Mouse (Mus musculus) kidney, embryonic 16.5 days (tissue): ENCODE results near the gene Crybb1. TPM values are rescaled to one million over a fixed set of nuclear protein-coding genes. Genes with fewer than 3 reads are reported as not detected.
A peak's percentile ranks its signal among the peaks of the same experiment; 100 is the strongest.

Source experiments
- ATAC-seq: fragments of 200-750 bp; cut with Nextera tagmentation; 2 replicates; pipeline ENCODE4 v1.8.0; 2017; ENCODE audit warnings: moderate TSS enrichment; ENCODE audit not compliant: low FRiP score, low TSS enrichment
- H3K27ac ChIP-seq: fragments of 300-500 bp; sonication (generic); 2 replicates; pipeline ENCODE4 v1.5.1; 2014; ENCODE audit warnings: low read length
- H3K27me3 ChIP-seq: fragments of 300-500 bp; sonication (generic); 2 replicates; pipeline ENCODE4 v1.6.1; 2014; ENCODE audit warnings: low read length, control low read depth, mixed read lengths; ENCODE audit not compliant: insufficient read depth
- H3K36me3 ChIP-seq: fragments of 300-500 bp; sonication (generic); 2 replicates; pipeline ENCODE4 v1.6.1; 2014; ENCODE audit warnings: low read length, control low read depth, mixed read lengths; ENCODE audit not compliant: insufficient read depth
- H3K4me1 ChIP-seq: fragments of 300-500 bp; sonication (generic); 2 replicates; pipeline ENCODE4 v1.6.1; 2014; ENCODE audit warnings: low read length, control low read depth, mixed read lengths; ENCODE audit not compliant: insufficient read depth
- H3K4me2 ChIP-seq: fragments of 300-500 bp; sonication (generic); replicated peaks from 2 replicates; pipeline ENCODE4 v1.6.1; 2014; ENCODE audit warnings: low read depth, low read length
- H3K4me3 ChIP-seq: fragments of 300-500 bp; sonication (generic); 2 replicates; pipeline ENCODE4 v1.5.1; 2014; ENCODE audit warnings: mild to moderate bottlenecking, low read length
- H3K9ac ChIP-seq: fragments of 300-500 bp; sonication (generic); replicated peaks from 2 replicates; pipeline ENCODE4 v1.6.1; 2014; ENCODE audit warnings: low read length
- H3K9me3 ChIP-seq: fragments of 300-500 bp; sonication (generic); 2 replicates; pipeline ENCODE4 v1.6.1; 2016; ENCODE audit warnings: low read length, control low read depth
- WGBS: fragments of 180-500 bp; shearing (Covaris S2); extraction: QIAGEN DNeasy Blood & Tissue Kit; methylation state at CpG from one replicate; pipeline ENCODE4 v1.1.7; 2014; 5-methylcytosine and 5-hydroxymethylcytosine counted together
- polyA plus RNA-seq: library from polyadenylated mRNA; unstranded; fragments of >200 nt; fragmentation: Nextera tagmentation; extraction: Ambion mirVana; gene quantifications from 2 replicates; pipeline ENCODE4 v1.2.1, GENCODE M21; 2015

The Crybb1 gene
- polyA plus RNA-seq, 1 experiment from 2014 or later = 4.0 TPM

GRCm38 (mm10) chr5:112295564-112295963, 39.9 kb downstream of the Crybb1 start:
- H3K4me3 ChIP-seq = no peak overlapping the region
- no peaks in the 10 kb centered on the region for H3K9me3 ChIP-seq
- 69% methylated on average over 8 of the region's 8 CpGs for WGBS
- no peaks in the 10 kb centered on the region for H3K36me3 ChIP-seq
- no peak overlapping the region for H3K4me2 ChIP-seq
- ATAC-seq = no peak
- peaks cover 45% of the 10 kb centered on the region for H3K4me1 ChIP-seq
- no peak overlapping the region for H3K27ac ChIP-seq
- H3K27me3 ChIP-seq = no peaks in the 10 kb centered on the region
- H3K9ac ChIP-seq = no peak overlapping the region

GRCm38 (mm10) chr5:112296404-112297181, 41.0 kb downstream of the Crybb1 start:
- ATAC-seq = no peak
- Histone ChIP-seq H3K36me3 (no peaks in the 10 kb centered on the region), H3K27me3 (no peaks in the 10 kb centered on the region), H3K4me3 (no peak overlapping the region), H3K4me2 (no peak overlapping the region), H3K9ac (no peak overlapping the region), H3K4me1 (peaks cover 36% of the 10 kb centered on the region), H3K27ac (peak overlapping the region; percentile 11; the same call in 1 of the 2 replicates), H3K9me3 (no peaks in the 10 kb centered on the region)
- 69% methylated on average over 6 of the region's 6 CpGs for WGBS

- WGBS = 73% methylated on average over 2 of the region's 2 CpGs
- Histone ChIP-seq H3K4me1 (peaks cover 29% of the 10 kb centered on the region), H3K36me3 (no peaks in the 10 kb centered on the region), H3K4me2 (no peak overlapping the region), H3K4me3 (no peak overlapping the region), H3K9ac (no peak overlapping the region), H3K27me3 (no peaks in the 10 kb centered on the region), H3K27ac (peak overlapping the region; percentile 11; the same call in 1 of the 2 replicates), H3K9me3 (no peaks in the 10 kb centered on the region)
- no peak for ATAC-seq
Observed at GRCm38 (mm10) chr5:112297257-112297656, 41.6 kb downstream of the Crybb1 start.

GRCm38 (mm10) chr5:112298226-112298988, 42.8 kb downstream of the Crybb1 start:
- WGBS = 73% methylated on average over 12 of the region's 12 CpGs

GRCm38 (mm10) chr5:112299399-112299798, 43.8 kb downstream of the Crybb1 start:
- H3K36me3 ChIP-seq = no peaks in the 10 kb centered on the region; the same call in 1 of the 2 replicates
- H3K4me3 ChIP-seq = no peak overlapping the region
- H3K27ac ChIP-seq = peak overlapping the region; percentile 49; the same call in 1 of the 2 replicates
- 87% methylated on average over 4 of the region's 4 CpGs for WGBS
- H3K27me3 ChIP-seq = no peaks in the 10 kb centered on the region
- H3K4me1 ChIP-seq = peaks cover 22% of the 10 kb centered on the region
- ATAC-seq = no peak
- H3K9ac ChIP-seq = no peak overlapping the region
- no peaks in the 10 kb centered on the region for H3K9me3 ChIP-seq
- H3K4me2 ChIP-seq = no peak overlapping the region

More at GRCm38 (mm10) chr5:112298226-112298988, 42.8 kb downstream of the Crybb1 start:
- H3K4me3 ChIP-seq = no peak overlapping the region
- H3K36me3 ChIP-seq = no peaks in the 10 kb centered on the region
- no peaks in the 10 kb centered on the region for H3K27me3 ChIP-seq
- H3K4me2 ChIP-seq = no peak overlapping the region
- H3K4me1 ChIP-seq = peaks cover 28% of the 10 kb centered on the region
- H3K9ac ChIP-seq = 0 out of 2 replicates have a peak overlapping the region, but pooled peaks have one; percentile 14
- H3K9me3 ChIP-seq = no peaks in the 10 kb centered on the region
- peak; percentile 71 for ATAC-seq
- peak overlapping the region; percentile 49 for H3K27ac ChIP-seq

- Histone ChIP-seq H3K4me2 (no peak overlapping the region), H3K4me3 (no peak overlapping the region), H3K36me3 (peaks cover 5% of the 10 kb centered on the region; the same call in 1 of the 2 replicates), H3K27ac (no peak overlapping the region), H3K4me1 (peaks cover 20% of the 10 kb centered on the region), H3K27me3 (no peaks in the 10 kb centered on the region), H3K9me3 (no peaks in the 10 kb centered on the region), H3K9ac (no peak overlapping the region)
- no peak for ATAC-seq
- WGBS = 73% methylated on average over 2 of the region's 2 CpGs
Observed at GRCm38 (mm10) chr5:112300112-112300511, 44.5 kb downstream of the Crybb1 start.

GRCm38 (mm10) chr5:112300721-112301308, 45.2 kb downstream of the Crybb1 start:
- H3K9ac ChIP-seq = no peak overlapping the region
- no peak overlapping the region for H3K27ac ChIP-seq
- H3K27me3 ChIP-seq = no peaks in the 10 kb centered on the region
- peaks cover 20% of the 10 kb centered on the region for H3K4me1 ChIP-seq
- H3K9me3 ChIP-seq = no peaks in the 10 kb centered on the region
- no peak overlapping the region for H3K4me3 ChIP-seq
- no peak overlapping the region for H3K4me2 ChIP-seq
- ATAC-seq = no peak
- 94% methylated on average over 6 of the region's 6 CpGs for WGBS
- peaks cover 6% of the 10 kb centered on the region; the same call in 1 of the 2 replicates for H3K36me3 ChIP-seq

- H3K27ac ChIP-seq = no peak overlapping the region
- no peak overlapping the region for H3K4me2 ChIP-seq
- no peak overlapping the region for H3K9ac ChIP-seq
- WGBS = 81% methylated on average over 4 of the region's 4 CpGs
- peaks cover 10% of the 10 kb centered on the region; the same call in 1 of the 2 replicates for H3K36me3 ChIP-seq
- no peak overlapping the region for H3K4me3 ChIP-seq
- peaks cover 19% of the 10 kb centered on the region for H3K4me1 ChIP-seq
- H3K27me3 ChIP-seq = no peaks in the 10 kb centered on the region
- ATAC-seq = no peak
- H3K9me3 ChIP-seq = no peaks in the 10 kb centered on the region
Observed at GRCm38 (mm10) chr5:112301694-112302093, 46.1 kb downstream of the Crybb1 start.

- Histone ChIP-seq H3K9me3 (no peaks in the 10 kb centered on the region), H3K27ac (no peak overlapping the region), H3K4me3 (no peak overlapping the region), H3K36me3 (peaks cover 12% of the 10 kb centered on the region; the same call in 1 of the 2 replicates), H3K27me3 (no peaks in the 10 kb centered on the region), H3K9ac (no peak overlapping the region), H3K4me2 (no peak overlapping the region), H3K4me1 (peaks cover 14% of the 10 kb centered on the region)
- WGBS = 81% methylated on average over 5 of the region's 5 CpGs
- no peak for ATAC-seq
Observed at GRCm38 (mm10) chr5:112302310-112302709, 46.7 kb downstream of the Crybb1 start.
